Mouse (Mus musculus) intestine, embryonic 14.5 days (tissue): ENCODE results near the gene Fxyd5. TPM values are rescaled to one million over a fixed set of nuclear protein-coding genes. Genes with fewer than 3 reads are reported as not detected.

Experiments used
- ATAC-seq: fragments of 200-750 bp; cut with Nextera tagmentation; replicated peaks from 2 replicates; pipeline ENCODE4 v1.8.0; 2017; ENCODE audit warnings: low read depth, moderate number of reproducible peaks, moderate TSS enrichment, moderate library complexity; ENCODE audit not compliant: low FRiP score, low TSS enrichment
- DNase-seq: peaks from one replicate; pipeline ENCODE4 v3.0.0-alpha.2; 2018; ENCODE audit warnings: low spot score
- H3K27ac ChIP-seq: fragments of 300-500 bp; sonication (generic); 2 replicates; pipeline ENCODE4 v1.5.1; 2014; ENCODE audit warnings: low read depth, mild to moderate bottlenecking, control low read depth
- H3K27me3 ChIP-seq: fragments of 300-500 bp; sonication (generic); replicated peaks from 2 replicates; pipeline ENCODE4 v1.6.1; 2014; ENCODE audit warnings: low read length, control low read depth; ENCODE audit not compliant: control insufficient read depth, insufficient read depth
- H3K36me3 ChIP-seq: fragments of 300-500 bp; sonication (generic); 2 replicates; pipeline ENCODE4 v1.6.1; 2014; ENCODE audit warnings: low read length, control low read depth; ENCODE audit not compliant: control insufficient read depth, insufficient read depth
- H3K4me1 ChIP-seq: fragments of 300-500 bp; sonication (generic); replicated peaks from 2 replicates; pipeline ENCODE4 v1.6.1; 2014; ENCODE audit warnings: low read length, control low read depth, mixed read lengths; ENCODE audit not compliant: control insufficient read depth, insufficient read depth
- H3K4me2 ChIP-seq: fragments of 300-500 bp; sonication (generic); 2 replicates; pipeline ENCODE4 v1.6.1; 2014; ENCODE audit warnings: low read length
- H3K4me3 ChIP-seq: fragments of 300-500 bp; sonication (generic); 2 replicates; pipeline ENCODE4 v1.5.1; 2014; ENCODE audit warnings: low read depth, low read length, control low read depth, mixed read lengths
- H3K9ac ChIP-seq: fragments of 300-500 bp; sonication (generic); 2 replicates; pipeline ENCODE4 v1.6.1; 2014; ENCODE audit warnings: mild to moderate bottlenecking, low read length
- H3K9me3 ChIP-seq: fragments of 300-500 bp; sonication (generic); 2 replicates; pipeline ENCODE4 v1.6.1; 2016; ENCODE audit warnings: low read length, control low read depth; ENCODE audit not compliant: control insufficient read depth
- WGBS: fragments of 180-500 bp; shearing (Covaris S2); extraction: QIAGEN DNeasy Blood & Tissue Kit; methylation state at CpG from one replicate; pipeline ENCODE4 v1.1.7; 2014; 5-methylcytosine and 5-hydroxymethylcytosine counted together
- polyA plus RNA-seq: library from polyadenylated mRNA; unstranded; fragments of >200 nt; fragmentation: Nextera tagmentation; extraction: Ambion mirVana; gene quantifications from 2 replicates; pipeline ENCODE4 v1.2.1, GENCODE M21; 2014

The Fxyd5 gene
- polyA plus RNA-seq, 1 experiment from 2014 or later = 22.8 TPM

- Histone ChIP-seq H3K9ac (0 out of 2 replicates have a peak overlapping the region, but pooled peaks have one; percentile 14), H3K27ac (no peak overlapping the region), H3K27me3 (peaks cover 25% of the 10 kb centered on the region), H3K4me3 (peak overlapping the region; percentile 30), H3K9me3 (no peaks in the 10 kb centered on the region), H3K4me1 (0 out of 2 replicates have a peak, but pooled peaks cover 7% of the 10 kb centered on the region), H3K4me2 (peak overlapping the region; percentile 47), H3K36me3 (no peaks in the 10 kb centered on the region)
- DNase-seq (no peak), ATAC-seq (0 out of 2 replicates have a peak, but pooled peaks have one; percentile 34)
- 3% methylated on average over 28 of the region's 28 CpGs for WGBS
Observed at GRCm38 (mm10) chr7:31041662-31042315, 492 bp downstream of the Fxyd5 start.

GRCm38 (mm10) chr7:31041023-31041407, 1.3 kb downstream of the Fxyd5 start:
- H3K9ac ChIP-seq = no peak overlapping the region
- H3K36me3 ChIP-seq = no peaks in the 10 kb centered on the region
- WGBS = 39% methylated on average over 8 of the region's 8 CpGs
- no peak overlapping the region for H3K4me3 ChIP-seq
- 0 out of 2 replicates have a peak, but pooled peaks cover 7% of the 10 kb centered on the region for H3K4me1 ChIP-seq
- ATAC-seq (no peak), DNase-seq (no peak)
- H3K27ac ChIP-seq = no peak overlapping the region
- no peaks in the 10 kb centered on the region for H3K9me3 ChIP-seq
- no peak overlapping the region for H3K4me2 ChIP-seq
- peaks cover 25% of the 10 kb centered on the region for H3K27me3 ChIP-seq

GRCm38 (mm10) chr7:31040281-31041022, 1.8 kb downstream of the Fxyd5 start:
- ATAC-seq (no peak), DNase-seq (no peak)
- no peaks in the 10 kb centered on the region for H3K9me3 ChIP-seq
- H3K4me1 ChIP-seq = 0 out of 2 replicates have a peak, but pooled peaks cover 7% of the 10 kb centered on the region
- H3K4me3 ChIP-seq = no peak overlapping the region
- no peak overlapping the region for H3K27ac ChIP-seq
- no peaks in the 10 kb centered on the region for H3K36me3 ChIP-seq
- WGBS = 73% methylated on average over 12 of the region's 12 CpGs
- H3K27me3 ChIP-seq = peaks cover 25% of the 10 kb centered on the region
- no peak overlapping the region for H3K4me2 ChIP-seq
- H3K9ac ChIP-seq = no peak overlapping the region

- no peak overlapping the region for H3K4me3 ChIP-seq
- H3K27me3 ChIP-seq = peaks cover 16% of the 10 kb centered on the region
- no peak overlapping the region for H3K9ac ChIP-seq
- H3K36me3 ChIP-seq = no peaks in the 10 kb centered on the region
- no peaks in the 10 kb centered on the region for H3K9me3 ChIP-seq
- ATAC-seq = no peak
- DNase-seq = no peak
- 0 out of 2 replicates have a peak, but pooled peaks cover 7% of the 10 kb centered on the region for H3K4me1 ChIP-seq
- WGBS = 81% methylated on average over 4 of the region's 4 CpGs
- H3K4me2 ChIP-seq = no peak overlapping the region
- no peak overlapping the region for H3K27ac ChIP-seq
Observed at GRCm38 (mm10) chr7:31039011-31039410, 3.3 kb downstream of the Fxyd5 start.

- H3K9ac ChIP-seq = no peak overlapping the region
- H3K4me1 ChIP-seq = 0 out of 2 replicates have a peak, but pooled peaks cover 7% of the 10 kb centered on the region
- ATAC-seq (no peak), DNase-seq (no peak)
- no peak overlapping the region for H3K4me2 ChIP-seq
- no peaks in the 10 kb centered on the region for H3K9me3 ChIP-seq
- H3K36me3 ChIP-seq = no peaks in the 10 kb centered on the region
- 60% methylated on average over 2 of the region's 2 CpGs for WGBS
- no peak overlapping the region for H3K27ac ChIP-seq
- H3K4me3 ChIP-seq = no peak overlapping the region
- H3K27me3 ChIP-seq = peaks cover 8% of the 10 kb centered on the region
Observed at GRCm38 (mm10) chr7:31037675-31038074, 4.6 kb downstream of the Fxyd5 start.

GRCm38 (mm10) chr7:31036917-31037316, 5.4 kb downstream of the Fxyd5 start:
- DNase-seq = no peak
- H3K4me3 ChIP-seq = no peak overlapping the region
- H3K4me2 ChIP-seq = no peak overlapping the region
- no peak overlapping the region for H3K27ac ChIP-seq
- WGBS = 86% methylated on average over 7 of the region's 7 CpGs
- H3K4me1 ChIP-seq = 0 out of 2 replicates have a peak, but pooled peaks cover 4% of the 10 kb centered on the region
- H3K27me3 ChIP-seq = peaks cover 4% of the 10 kb centered on the region
- ATAC-seq = no peak
- H3K9ac ChIP-seq = no peak overlapping the region
- no peaks in the 10 kb centered on the region for H3K9me3 ChIP-seq
- H3K36me3 ChIP-seq = no peaks in the 10 kb centered on the region

- 76% methylated on average over 11 of the region's 11 CpGs for WGBS
- no peak for DNase-seq
- H3K9ac ChIP-seq = no peak overlapping the region
- H3K27ac ChIP-seq = no peak overlapping the region
- H3K27me3 ChIP-seq = no peaks in the 10 kb centered on the region
- no peak overlapping the region for H3K4me3 ChIP-seq
- no peaks in the 10 kb centered on the region for H3K4me1 ChIP-seq
- no peaks in the 10 kb centered on the region for H3K36me3 ChIP-seq
- no peak overlapping the region for H3K4me2 ChIP-seq
- ATAC-seq = no peak
- no peaks in the 10 kb centered on the region for H3K9me3 ChIP-seq
Observed at GRCm38 (mm10) chr7:31035291-31035690, 7.0 kb downstream of the Fxyd5 start.

GRCm38 (mm10) chr7:31034789-31035188, 7.5 kb downstream of the Fxyd5 start:
- H3K27ac ChIP-seq = no peak overlapping the region
- H3K4me3 ChIP-seq = no peak overlapping the region
- no peaks in the 10 kb centered on the region for H3K9me3 ChIP-seq
- DNase-seq (no peak), ATAC-seq (no peak)
- H3K4me2 ChIP-seq = no peak overlapping the region
- H3K9ac ChIP-seq = no peak overlapping the region
- no peaks in the 10 kb centered on the region for H3K4me1 ChIP-seq
- no peaks in the 10 kb centered on the region for H3K36me3 ChIP-seq
- H3K27me3 ChIP-seq = no peaks in the 10 kb centered on the region
- 69% methylated on average over 11 of the region's 11 CpGs for WGBS
